Mouse (Mus musculus): ENCODE measurements around the gene Kidins220.

DNA sequence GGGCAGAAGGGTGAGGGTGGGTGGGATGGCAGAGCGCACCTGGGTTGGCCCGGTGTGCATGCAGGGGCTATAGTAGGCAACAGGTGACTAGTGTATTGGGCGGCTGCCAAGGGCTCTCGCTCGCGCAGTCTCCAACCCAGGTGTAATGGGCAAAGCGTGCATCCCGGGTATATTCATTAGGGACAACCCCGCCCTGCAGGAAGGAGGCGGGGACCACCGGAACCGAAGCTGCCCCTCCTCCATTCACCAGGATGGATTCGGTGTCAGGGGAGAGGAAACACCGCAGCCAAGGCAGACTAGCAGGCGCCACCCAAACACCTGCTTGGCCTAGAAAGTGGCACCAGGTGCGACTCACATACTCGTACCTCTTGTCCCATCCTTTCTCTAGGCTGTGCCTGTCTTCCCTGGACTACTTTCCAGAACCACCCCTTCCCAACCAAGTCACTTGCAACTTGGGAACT is 118.1 kb downstream of the Kidins220 start:
- TF ChIP-seq CTCF (IDR thresholded peaks at IDR 0.05; ENCODE audit: low read depth, low read length), result no peak
- no peak for TF ChIP-seq POLR2A (IDR thresholded peaks at IDR 0.05; ENCODE audit: borderline replicate concordance, low read depth, low read length)
